Mouse (Mus musculus): ENCODE data around the gene Unc79.

Gene Unc79

GRCm38 (mm10) chr12:102948778-102949394 lies at the start of gene Unc79:
TSS of gene Unc79 (plus strand) at chr12:102948859.
- peak; percentile 83 for DNase-seq (ENCODE audit: low read depth, low spot score)

GRCm38 (mm10) chr12:102899091-102899490 lies 49.6 kb upstream of the Unc79 start, which contains the start of gene Cox8c:
TSS of gene Cox8c (plus strand) at chr12:102899316.
- DNase-seq (ENCODE audit: low read depth, low spot score): peak; percentile 59

DNA sequence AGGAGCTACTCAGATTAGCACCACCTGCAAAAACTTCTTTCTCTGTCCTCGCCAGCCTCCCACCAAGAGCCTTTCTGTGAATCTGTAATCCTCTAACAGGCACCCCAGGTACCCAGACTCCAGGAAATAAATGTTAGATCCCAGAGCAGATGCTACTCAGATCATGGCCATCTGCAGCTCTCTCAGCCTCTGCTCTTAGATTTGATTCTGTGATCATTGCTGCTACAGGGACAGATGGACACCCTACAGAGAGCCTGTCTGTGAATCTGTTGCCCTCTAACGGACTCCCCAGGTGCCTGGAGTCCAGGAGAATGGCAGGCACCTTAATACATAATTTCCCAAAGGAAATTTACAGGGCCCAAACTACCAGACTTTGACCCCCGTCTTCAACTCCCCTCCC lies 40.5 kb upstream of the Unc79 start:
- DNase-seq (ENCODE audit: low read depth, low spot score): no peak

DNA sequence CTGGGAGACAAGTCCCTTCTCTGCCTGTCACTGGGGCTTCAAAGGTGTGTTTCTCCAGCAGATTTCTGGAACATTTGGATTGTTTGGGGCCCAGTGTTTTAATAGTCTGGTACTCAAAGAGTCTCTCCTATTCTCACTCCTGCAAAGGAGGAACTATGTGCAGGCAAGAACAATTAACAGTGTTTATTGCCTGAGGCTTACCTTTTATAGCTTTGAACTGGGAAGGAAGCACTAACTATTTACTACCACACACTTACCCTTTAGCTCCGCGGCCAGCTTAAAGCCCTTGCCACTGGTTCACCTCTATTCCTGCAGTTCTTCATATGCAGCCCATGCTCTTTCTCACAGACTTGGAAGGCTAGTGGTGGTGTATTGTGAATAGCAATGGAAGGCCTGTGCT lies 32.6 kb upstream of the Unc79 start:
- DNase-seq (ENCODE audit: low read depth, low spot score): no peak

GRCm38 (mm10) chr12:102929764-102930163 lies 18.9 kb upstream of the Unc79 start:
- DNase-seq (ENCODE audit: low read depth, low spot score): no peak

GRCm38 (mm10) chr12:102930335-102930734 lies 18.3 kb upstream of the Unc79 start:
- DNase-seq (ENCODE audit: low read depth, low spot score): peak; percentile 83

GRCm38 (mm10) chr12:102930789-102931188 lies 17.9 kb upstream of the Unc79 start:
- no peak for DNase-seq (ENCODE audit: low read depth, low spot score)

DNA sequence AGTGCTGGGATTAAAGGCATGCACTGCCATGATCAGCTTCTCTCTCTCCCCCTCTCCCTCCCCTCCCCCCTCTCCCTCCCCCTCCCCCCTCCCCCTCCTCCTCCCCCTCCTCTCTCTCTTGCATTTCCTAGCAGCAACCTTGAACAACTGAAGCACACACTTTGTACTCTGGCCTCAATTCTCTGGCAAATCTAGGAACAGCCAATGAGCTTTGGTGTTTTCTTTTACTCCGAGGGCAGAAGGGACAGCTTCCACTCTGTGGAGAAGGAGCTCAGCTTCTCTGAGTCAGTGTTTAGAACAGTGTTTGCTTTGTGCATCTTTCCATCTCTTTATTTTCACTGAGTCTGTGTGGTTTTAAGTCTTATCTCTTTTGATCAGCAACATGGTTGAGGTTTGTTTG lies 12.8 kb upstream of the Unc79 start:
- peak; percentile 51 for DNase-seq (ENCODE audit: low read depth, low spot score)

GRCm38 (mm10) chr12:102945571-102945970 lies 3.1 kb upstream of the Unc79 start:
- no peak for DNase-seq (ENCODE audit: low read depth, low spot score)

DNA sequence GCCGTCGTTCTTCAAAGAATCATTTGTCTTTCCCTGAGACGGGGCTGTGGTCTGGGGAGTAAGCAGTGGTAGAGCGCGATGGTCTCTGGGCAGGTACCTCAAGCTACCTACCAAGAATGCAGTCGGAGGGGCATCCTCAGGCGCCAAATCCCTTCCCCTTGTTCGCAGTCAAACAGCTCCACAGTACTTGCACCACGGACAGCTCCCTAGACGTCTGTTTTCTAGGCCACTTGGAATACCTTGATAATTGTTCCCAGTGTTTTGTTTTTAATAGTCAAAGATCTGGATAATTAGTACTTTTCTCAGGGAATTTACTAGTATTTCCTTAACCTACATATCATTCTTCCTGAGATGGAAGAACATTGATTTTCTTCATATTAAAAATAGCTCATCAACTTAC lies 833 bp upstream of the Unc79 start:
- DNase-seq (ENCODE audit: low read depth, low spot score): peak; percentile 60

DNA sequence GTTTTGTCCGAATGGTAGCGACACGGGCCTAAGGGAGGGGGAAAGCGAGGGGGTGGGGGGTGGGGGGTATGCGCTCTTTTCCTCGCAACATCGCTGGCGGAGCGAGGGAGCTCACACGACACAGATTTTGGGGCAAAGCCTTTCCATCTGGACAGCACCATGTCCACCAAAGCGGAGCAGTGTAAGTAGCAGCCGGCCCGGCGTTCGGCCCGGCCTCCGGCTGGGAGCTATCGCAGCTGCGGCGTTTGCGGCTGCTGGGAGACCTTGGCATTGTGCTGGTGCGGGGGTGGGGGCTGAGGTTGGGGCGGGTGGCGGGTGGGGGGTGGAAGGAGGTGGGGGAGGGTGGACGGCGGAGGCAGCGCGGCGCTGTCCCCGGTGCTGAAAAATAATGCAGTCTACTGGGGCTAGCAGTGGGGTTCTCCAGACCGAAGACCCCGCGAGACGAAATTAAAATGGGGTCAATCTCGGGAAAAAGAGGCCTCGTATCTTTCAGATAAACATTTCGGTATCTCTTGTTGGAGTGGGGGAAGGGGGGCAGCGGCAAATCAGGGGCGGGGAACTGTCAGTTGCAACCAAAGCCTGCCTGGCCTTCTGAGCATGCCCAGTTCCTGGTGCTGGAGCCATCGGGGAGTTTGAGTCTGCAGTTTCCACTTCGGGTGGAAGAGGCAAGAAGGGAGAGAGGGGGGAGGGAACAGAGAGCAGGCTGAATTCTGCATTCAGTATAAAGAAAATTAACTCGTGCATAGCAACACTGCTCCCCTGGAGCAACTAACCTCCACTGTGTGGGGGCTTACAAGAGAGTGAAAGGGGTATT lies 943 bp downstream of the Unc79 start:
- DNase-seq (ENCODE audit: low read depth, low spot score): peak; percentile 37

DNA sequence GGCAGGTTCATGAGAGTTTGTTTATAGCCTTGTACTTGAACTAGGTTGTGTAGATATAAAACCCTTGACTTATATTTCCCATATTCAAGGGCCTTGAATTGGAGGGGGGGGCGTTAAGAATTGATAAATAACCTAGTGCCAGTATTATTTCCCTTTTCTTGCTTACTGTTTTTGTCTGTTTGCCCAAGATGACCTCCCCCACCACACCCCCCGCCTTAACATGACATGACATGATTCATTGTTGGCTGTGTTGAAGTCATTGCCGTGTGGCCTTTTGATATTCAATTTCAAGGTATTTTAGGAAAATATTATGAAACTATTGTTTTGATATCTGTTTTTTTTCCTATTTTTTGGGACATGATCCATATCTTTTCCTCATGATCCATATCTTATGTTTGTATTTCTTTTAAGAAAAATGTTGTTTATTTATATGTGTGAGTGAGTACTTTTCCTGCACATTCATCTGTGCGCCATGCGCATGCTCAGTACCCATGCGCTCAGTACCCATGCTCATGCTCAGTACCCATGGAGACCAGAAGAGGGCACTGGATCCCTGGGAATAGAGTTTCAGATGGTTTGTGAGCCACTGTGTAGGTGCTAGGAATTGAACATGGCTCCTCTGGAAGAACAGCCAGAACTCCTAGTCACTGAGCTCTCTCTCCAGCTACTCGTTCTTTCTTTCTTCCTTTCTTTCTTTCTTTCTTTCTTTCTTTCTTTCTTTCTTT lies 11.6 kb downstream of the Unc79 start:
- peak; percentile 71 for DNase-seq (ENCODE audit: low read depth, low spot score)

DNA sequence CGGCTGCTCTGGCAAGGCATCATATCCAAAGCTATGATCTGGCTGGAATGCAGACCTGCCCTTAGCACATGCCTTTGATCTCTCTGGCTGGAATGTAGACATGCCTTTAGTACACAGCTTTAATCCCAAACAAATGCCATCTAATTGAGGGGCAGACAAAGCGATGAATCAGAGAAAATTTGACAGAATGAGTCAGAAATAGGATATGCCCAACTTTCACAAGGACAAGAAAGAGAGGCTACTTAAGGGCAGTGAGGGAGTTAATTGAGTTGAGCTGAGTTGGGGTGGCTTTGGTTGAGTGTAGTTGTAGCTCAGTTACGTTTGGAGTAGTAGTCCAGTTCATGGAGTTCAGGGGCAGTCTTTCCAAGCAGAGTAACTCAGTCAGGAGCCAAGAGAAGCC lies 12.4 kb downstream of the Unc79 start:
- no peak for DNase-seq (ENCODE audit: low read depth, low spot score)

GRCm38 (mm10) chr12:102964486-102964885 lies 15.8 kb downstream of the Unc79 start:
- no peak for DNase-seq (ENCODE audit: low read depth, low spot score)

DNA sequence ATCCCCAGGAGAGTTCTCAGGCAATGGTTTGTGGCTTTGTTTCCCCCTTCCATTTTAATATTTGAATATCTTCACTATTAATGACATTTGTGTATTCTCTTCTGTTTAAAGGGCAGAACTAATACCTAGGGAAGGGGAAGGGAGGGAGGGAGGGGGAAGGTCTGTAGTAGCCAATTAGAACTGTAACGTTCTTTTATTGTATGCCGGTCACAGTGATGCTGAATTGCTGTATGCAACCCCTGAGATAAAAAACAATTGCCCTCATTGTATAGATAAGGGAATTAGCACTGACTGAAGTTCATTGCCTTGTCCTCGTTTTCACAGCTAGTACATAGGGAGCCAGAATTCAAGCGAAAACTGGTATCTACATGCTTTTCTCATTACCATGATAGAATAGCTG lies 31.9 kb downstream of the Unc79 start:
- DNase-seq (ENCODE audit: low read depth, low spot score): no peak

GRCm38 (mm10) chr12:102981543-102981942 lies 32.9 kb downstream of the Unc79 start:
- DNase-seq (ENCODE audit: low read depth, low spot score): no peak

DNA sequence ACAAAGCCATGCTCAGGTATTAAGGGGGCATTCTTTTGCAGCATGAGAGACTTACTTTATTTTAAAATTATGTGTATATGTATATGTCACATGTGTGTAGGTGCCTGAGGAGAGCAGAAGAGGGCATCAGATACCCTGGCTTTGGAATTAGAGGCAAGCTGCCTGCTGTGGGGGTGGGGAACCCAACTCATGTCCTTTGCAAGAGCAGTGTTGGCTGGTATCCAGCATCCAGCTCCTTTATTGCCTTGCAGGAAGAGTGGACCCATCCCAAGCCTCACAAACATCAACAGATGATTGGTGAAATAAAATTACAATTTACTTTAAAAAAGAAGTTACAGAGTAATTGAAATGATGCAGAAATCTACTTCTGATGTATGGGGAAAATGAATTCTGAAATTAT lies 36.7 kb downstream of the Unc79 start:
- no peak for DNase-seq (ENCODE audit: low read depth, low spot score)

- no peak for DNase-seq (ENCODE audit: low read depth, low spot score)
These were observed 39.1 kb downstream of the Unc79 start for GRCm38 (mm10) chr12:102987736-102988135.

DNA sequence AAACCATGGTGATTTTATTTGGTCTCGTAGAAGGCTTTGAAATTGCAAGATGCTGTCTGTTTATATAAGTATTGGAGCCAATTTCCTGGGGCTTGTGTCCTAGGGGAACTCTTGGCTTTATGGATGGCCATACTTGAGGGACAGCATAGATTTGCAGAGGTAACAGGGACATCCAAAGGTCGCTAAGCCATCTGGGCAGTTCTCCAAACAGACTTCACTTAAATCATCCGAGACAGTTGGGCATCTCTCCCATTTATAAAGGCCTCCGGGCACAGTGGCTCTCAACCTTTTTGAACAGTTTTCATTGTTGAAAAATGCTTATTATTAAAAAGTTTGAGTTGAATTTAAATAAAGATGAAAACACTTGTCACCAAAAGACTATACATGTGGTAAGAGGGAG lies 59.8 kb downstream of the Unc79 start:
- DNase-seq (ENCODE audit: low read depth, low spot score): no peak

DNA sequence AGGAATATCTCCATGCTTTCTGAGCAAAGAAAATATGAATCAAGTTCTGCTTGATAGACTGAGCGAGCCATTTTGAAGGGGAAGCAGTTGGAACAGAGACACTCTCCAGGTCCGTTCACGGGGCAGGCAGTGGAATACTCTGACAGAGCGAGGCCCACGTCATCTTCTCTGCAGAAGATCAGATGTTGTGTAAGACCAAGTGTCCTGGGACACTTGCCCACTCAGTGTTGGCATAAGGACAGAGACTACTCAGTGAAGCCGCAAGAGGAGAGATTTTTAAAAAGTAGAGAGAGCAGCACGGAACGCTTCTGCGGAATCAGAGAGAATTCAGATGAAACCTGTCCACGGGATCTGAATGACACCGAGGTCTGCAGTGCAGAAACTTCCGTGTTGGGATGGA lies 69.5 kb downstream of the Unc79 start:
- DNase-seq (ENCODE audit: low read depth, low spot score): no peak

GRCm38 (mm10) chr12:103036692-103037091 lies 88.0 kb downstream of the Unc79 start:
- no peak for DNase-seq (ENCODE audit: low read depth, low spot score)

DNA sequence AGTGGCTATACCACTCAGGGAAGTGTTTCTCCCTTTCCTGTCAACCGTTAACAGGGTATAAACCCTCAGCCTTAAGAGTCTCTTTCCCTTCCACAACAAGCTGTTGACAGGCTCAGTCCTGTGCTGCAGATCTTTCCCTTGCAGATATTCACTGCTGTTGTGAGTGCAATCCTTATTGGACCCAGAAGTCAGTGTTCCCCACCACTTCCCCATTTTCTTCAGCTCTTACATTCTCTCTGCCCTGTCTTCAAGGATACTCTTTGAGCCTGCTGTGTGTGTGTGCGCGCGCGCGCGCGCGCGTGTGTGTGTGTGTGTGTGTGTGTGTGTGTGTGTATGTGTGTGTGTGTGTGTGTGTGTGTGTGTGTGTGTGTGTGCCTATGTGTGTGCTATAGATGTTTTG lies 90.7 kb downstream of the Unc79 start:
- DNase-seq (ENCODE audit: low read depth, low spot score): no peak

DNA sequence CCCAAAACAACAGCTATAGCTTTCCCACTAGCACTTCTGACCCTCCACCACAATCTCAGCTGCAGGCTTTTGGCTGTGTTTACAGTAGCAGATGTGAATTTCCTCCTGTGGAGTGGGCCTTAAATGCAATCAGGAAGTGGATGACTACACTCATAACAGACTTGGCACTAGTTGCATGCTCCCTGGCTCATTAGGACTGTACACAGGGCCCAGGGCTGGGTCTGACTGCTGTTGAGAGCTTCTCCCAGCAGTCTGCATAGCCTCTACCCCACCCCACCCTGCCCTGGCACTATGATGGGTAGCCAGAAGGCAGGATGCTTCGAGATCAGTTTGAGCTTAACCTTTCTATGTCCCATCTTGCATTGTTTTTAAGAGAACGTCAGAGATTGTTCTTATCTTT lies 91.5 kb downstream of the Unc79 start:
- no peak for DNase-seq (ENCODE audit: low read depth, low spot score)

Measured in R1 (cell line).